Mouse (Mus musculus): Measurements from ENCODE around the gene Zmynd8. TPM values are rescaled to one million over a fixed set of nuclear protein-coding genes. Genes with fewer than 3 reads are reported as not detected.

Zmynd8 gene
- total RNA-seq, 2 experiments from 2014 or later, result 119 to 184 TPM

DNA sequence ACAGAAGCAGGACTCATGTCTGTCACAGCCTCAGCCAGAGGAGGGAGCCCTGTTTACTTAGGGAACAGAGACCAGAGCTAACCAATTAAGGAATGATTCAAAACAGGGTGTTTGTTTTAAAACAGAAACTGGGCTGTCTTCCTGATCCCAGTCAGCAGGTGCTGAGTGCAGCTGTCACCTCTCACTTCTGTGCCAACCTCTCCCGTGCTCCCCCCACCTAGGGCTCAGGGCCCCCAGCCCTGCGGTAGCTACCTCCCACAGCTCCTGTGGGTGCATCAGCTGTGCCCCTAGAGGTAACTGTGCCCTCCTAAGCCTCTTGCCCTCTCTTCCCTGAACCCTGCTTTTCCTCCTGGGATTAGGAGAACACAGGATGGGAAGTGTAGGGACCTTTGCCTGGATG, 162.5 kb downstream of the Zmynd8 start:
- intact Hi-C loops (cut with DNase I), result no loop called here
- DNase-seq (ENCODE audit: low spot score in 2 of 2), result no peak

Small RNA genes within 50 kb of the gene (microRNA-seq; reads per million reads assigned to microRNA genes)
- gene Gm22692, result not detected

Other genes with a start within 250 kb of the Zmynd8 start
- 10 to 100 TPM; 27.9 to 36.6 TPM for gene Ncoa3, start 93.6 kb upstream of the Zmynd8 start, total RNA-seq (2021)